Mouse (Mus musculus) embryonic stem cell, embryonic (primary cell): ENCODE data around the gene Tll1.
"Not testable (repeated sequence)": the region's sequence is repeated elsewhere in the genome, so short reads cannot be mapped to it uniquely, and the experiment has no call there.

Experiments used
- CTCF ChIA-PET, 4 experiments: fragments of 300-600 bp in 2 of 4; fragments of 350-600 bp in 2 of 4; sonication (Branson Sonifier 250); formaldehyde crosslinking; loops; one replicate each; lab custom pipeline; 2022; ENCODE audit warnings: inconsistent platforms in 2 of 4; lab: Charles Lee
- POLR2A ChIA-PET, 4 experiments: fragments of 300-600 bp in 2 of 4; fragments of 350-600 bp in 2 of 4; sonication (Branson Sonifier 250); formaldehyde crosslinking; loops; one replicate each; lab custom pipeline; 2022; ENCODE audit warnings: antibody characterized with exemption in 4 of 4, inconsistent platforms in 1 of 4; lab: Charles Lee

Gene Tll1

GRCm38 (mm10) chr8:64152216-64152804 is 53.8 kb downstream of the Tll1 start:
- ChIA-PET POLR2A (no interaction called here), CTCF (no interaction called here)

GRCm38 (mm10) chr8:64136593-64136992 is 69.5 kb downstream of the Tll1 start:
- POLR2A ChIA-PET = no interaction called here
- CTCF ChIA-PET = no interaction called here

- POLR2A ChIA-PET = interaction anchor here in 1 of 4 experiments (1.3 kb wide), 1 partner anchor 10 kb away, joined by 3 read pairs; no protein-coding TSS in a partner anchor
- CTCF ChIA-PET = no interaction called here
Observed at GRCm38 (mm10) chr8:64107190-64107589, 98.9 kb downstream of the Tll1 start.

GRCm38 (mm10) chr8:64073396-64073795 is 132.7 kb downstream of the Tll1 start:
- CTCF ChIA-PET = interaction anchor here in 1 of 4 experiments (0.6 kb wide), 1 partner anchor 1992 kb away, joined by 3 read pairs; no protein-coding TSS in a partner anchor

GRCm38 (mm10) chr8:64059867-64060266 is 146.2 kb downstream of the Tll1 start:
- ChIA-PET CTCF (no interaction called here), POLR2A (interaction anchor here in 2 of 4 experiments (0.5 kb wide), 2 partner anchors 15 to 89 kb away, joined by 5 to 18 read pairs; no protein-coding TSS in a partner anchor)

More at GRCm38 (mm10) chr8:64073396-64073795, 132.7 kb downstream of the Tll1 start:
- POLR2A ChIA-PET = no interaction called here

GRCm38 (mm10) chr8:64057571-64057970 is 148.5 kb downstream of the Tll1 start:
- ChIA-PET POLR2A (interaction anchor here in 1 of 4 experiments (1.3 kb wide), 1 partner anchor 13 kb away, joined by 4 read pairs; no protein-coding TSS in a partner anchor), CTCF (no interaction called here)

- POLR2A ChIA-PET = no interaction called here
- CTCF ChIA-PET = interaction anchor here in 1 of 4 experiments (0.6 kb wide), 1 partner anchor 935 kb away, joined by 3 read pairs; no protein-coding TSS in a partner anchor
Observed at GRCm38 (mm10) chr8:64048556-64048955, 157.5 kb downstream of the Tll1 start.

- CTCF ChIA-PET = interaction anchor here in 1 of 4 experiments (0.6 kb wide), 1 partner anchor 936 kb away, joined by 3 read pairs; no protein-coding TSS in a partner anchor
- POLR2A ChIA-PET = no interaction called here
Observed at GRCm38 (mm10) chr8:64047963-64048505, 158.0 kb downstream of the Tll1 start.

GRCm38 (mm10) chr8:64041303-64041884 is 164.7 kb downstream of the Tll1 start:
- ChIA-PET CTCF (no interaction called here), POLR2A (no interaction called here)

GRCm38 (mm10) chr8:64030672-64031385 is 175.2 kb downstream of the Tll1 start:
- ChIA-PET CTCF (no interaction called here), POLR2A (interaction anchor here in 1 of 4 experiments (0.7 kb wide), 1 partner anchor 161 kb away, joined by 3 read pairs; no protein-coding TSS in a partner anchor)

GRCm38 (mm10) chr8:64030081-64030480 is 176.0 kb downstream of the Tll1 start:
- CTCF ChIA-PET = no interaction called here
- POLR2A ChIA-PET = no interaction called here

- CTCF ChIA-PET = no interaction called here
- POLR2A ChIA-PET = no interaction called here
Observed at GRCm38 (mm10) chr8:64029525-64029924, 176.5 kb downstream of the Tll1 start.

GRCm38 (mm10) chr8:64024359-64024758 is 181.7 kb downstream of the Tll1 start:
- POLR2A ChIA-PET = no interaction called here

GRCm38 (mm10) chr8:64023579-64023978 is 182.5 kb downstream of the Tll1 start:
- ChIA-PET POLR2A (no interaction called here), CTCF (interaction anchor here in 3 of 4 experiments (0.5 to 1.7 kb wide), 3 partner anchors 72 to 573 kb away, joined by 3 read pairs; no protein-coding TSS in a partner anchor)

More at GRCm38 (mm10) chr8:64024359-64024758, 181.7 kb downstream of the Tll1 start:
- CTCF ChIA-PET = interaction anchor here in 3 of 4 experiments (0.6 to 1.7 kb wide), 5 partner anchors 11 to 572 kb away, joined by 3 to 4 read pairs (median 4); no protein-coding TSS in a partner anchor

- ChIA-PET CTCF (interaction anchor here in 3 of 4 experiments (0.5 to 1.7 kb wide), 3 partner anchors 71 to 574 kb away, joined by 3 read pairs; no protein-coding TSS in a partner anchor), POLR2A (no interaction called here)
Observed at GRCm38 (mm10) chr8:64023027-64023426, 183.0 kb downstream of the Tll1 start.

- POLR2A ChIA-PET = interaction anchor here in 2 of 4 experiments (0.6 to 0.8 kb wide), 4 partner anchors 9 to 831 kb away, joined by 3 to 5 read pairs (median 3); no protein-coding TSS in a partner anchor
- CTCF ChIA-PET = not testable (repeated sequence)
Observed at GRCm38 (mm10) chr8:63970612-63971391, 235.3 kb downstream of the Tll1 start.
